Mouse (Mus musculus) hindbrain, embryonic 16.5 days (tissue): ENCODE results near the gene Pgm1. TPM values are rescaled to one million over a fixed set of nuclear protein-coding genes. Genes with fewer than 3 reads are reported as not detected.

ENCODE experiments used
- ATAC-seq: fragments of 200-750 bp; cut with Nextera tagmentation; 2 replicates; pipeline ENCODE4 v1.8.0; 2017; ENCODE audit warnings: moderate TSS enrichment, moderate library complexity
- H3K27ac ChIP-seq: fragments of 300-500 bp; sonication (generic); 2 replicates; pipeline ENCODE4 v1.5.1; 2014; ENCODE audit warnings: low read depth, mild to moderate bottlenecking, control low read depth, low read length, moderate library complexity
- H3K27me3 ChIP-seq: fragments of 300-500 bp; sonication (generic); replicated peaks from 2 replicates; pipeline ENCODE4 v1.6.1; 2014; ENCODE audit warnings: low read length; ENCODE audit not compliant: control insufficient read depth, insufficient read depth
- H3K36me3 ChIP-seq: fragments of 300-500 bp; sonication (generic); 2 replicates; pipeline ENCODE4 v1.6.1; 2014; ENCODE audit warnings: mild to moderate bottlenecking, low read length, moderate library complexity, mixed read lengths; ENCODE audit not compliant: control insufficient read depth, insufficient read depth
- H3K4me1 ChIP-seq: fragments of 300-500 bp; sonication (generic); 2 replicates; pipeline ENCODE4 v1.6.1; 2014; ENCODE audit warnings: low read depth, low read length; ENCODE audit not compliant: control insufficient read depth, insufficient read depth
- H3K4me2 ChIP-seq: fragments of 300-500 bp; sonication (generic); 2 replicates; pipeline ENCODE4 v1.6.1; 2014; ENCODE audit warnings: mild to moderate bottlenecking, low read length, control low read depth, moderate library complexity
- H3K4me3 ChIP-seq: fragments of 300-500 bp; sonication (generic); 2 replicates; pipeline ENCODE4 v1.5.1; 2014; ENCODE audit warnings: mild to moderate bottlenecking, low read length, control low read depth, moderate library complexity
- H3K9ac ChIP-seq: fragments of 300-500 bp; sonication (generic); 2 replicates; pipeline ENCODE4 v1.6.1; 2014; ENCODE audit warnings: low read depth, mild to moderate bottlenecking, control low read depth, low read length, moderate library complexity
- H3K9me3 ChIP-seq: fragments of 300-500 bp; sonication (generic); 2 replicates; pipeline ENCODE4 v1.6.1; 2014; ENCODE audit warnings: mild to moderate bottlenecking, low read length, moderate library complexity; ENCODE audit not compliant: control insufficient read depth
- WGBS: fragments of 180-500 bp; shearing (Covaris S2); extraction: QIAGEN DNeasy Blood & Tissue Kit; methylation state at CpG from one replicate; pipeline ENCODE4 v1.1.7; 2014; 5-methylcytosine and 5-hydroxymethylcytosine counted together
- polyA plus RNA-seq: library from polyadenylated mRNA; unstranded; fragments of >200 nt; fragmentation: Nextera tagmentation; extraction: Ambion mirVana; gene quantifications from 2 replicates; pipeline ENCODE4 v1.2.1, GENCODE M21; 2015

The Pgm1 gene
- polyA plus RNA-seq, 1 experiment from 2014 or later = 119 TPM

GRCm38 (mm10) chr4:99986609-99987008 lies 57.4 kb downstream of the Pgm1 start:
- WGBS = 92% methylated on average over 10 of the region's 10 CpGs
- H3K9ac ChIP-seq = no peak overlapping the region
- no peak overlapping the region for H3K27ac ChIP-seq
- no peaks in the 10 kb centered on the region for H3K4me1 ChIP-seq
- no peak for ATAC-seq
- H3K9me3 ChIP-seq = no peaks in the 10 kb centered on the region
- no peak overlapping the region for H3K4me3 ChIP-seq
- H3K4me2 ChIP-seq = no peak overlapping the region
- H3K36me3 ChIP-seq = peaks cover 2% of the 10 kb centered on the region; the same call in 1 of the 2 replicates
- no peaks in the 10 kb centered on the region for H3K27me3 ChIP-seq

- no peak overlapping the region for H3K9ac ChIP-seq
- peaks cover 2% of the 10 kb centered on the region; the same call in 1 of the 2 replicates for H3K36me3 ChIP-seq
- no peak for ATAC-seq
- H3K27ac ChIP-seq = no peak overlapping the region
- no peaks in the 10 kb centered on the region for H3K4me1 ChIP-seq
- no peaks in the 10 kb centered on the region; the same call in 1 of the 2 replicates for H3K9me3 ChIP-seq
- 72% methylated on average over 7 of the region's 7 CpGs for WGBS
- H3K4me3 ChIP-seq = no peak overlapping the region
- H3K27me3 ChIP-seq = no peaks in the 10 kb centered on the region
- H3K4me2 ChIP-seq = no peak overlapping the region
Measured at GRCm38 (mm10) chr4:99988771-99989170, 59.6 kb downstream of the Pgm1 start.

GRCm38 (mm10) chr4:100000971-100001370 lies 71.8 kb downstream of the Pgm1 start:
- WGBS = 63% methylated on average over 5 of the region's 5 CpGs

GRCm38 (mm10) chr4:100001806-100002205 lies 72.6 kb downstream of the Pgm1 start:
- ATAC-seq = no peak
- Histone ChIP-seq H3K4me1 (no peaks in the 10 kb centered on the region), H3K4me2 (no peak overlapping the region), H3K36me3 (no peaks in the 10 kb centered on the region), H3K27me3 (no peaks in the 10 kb centered on the region), H3K27ac (no peak overlapping the region), H3K9ac (no peak overlapping the region), H3K4me3 (no peak overlapping the region), H3K9me3 (no peaks in the 10 kb centered on the region)
- WGBS = 69% methylated on average over 7 of the region's 7 CpGs

More at GRCm38 (mm10) chr4:100000971-100001370, 71.8 kb downstream of the Pgm1 start:
- no peak overlapping the region for H3K4me2 ChIP-seq
- no peaks in the 10 kb centered on the region for H3K4me1 ChIP-seq
- H3K27me3 ChIP-seq = no peaks in the 10 kb centered on the region
- H3K9ac ChIP-seq = no peak overlapping the region
- H3K9me3 ChIP-seq = no peaks in the 10 kb centered on the region
- H3K4me3 ChIP-seq = no peak overlapping the region
- no peak for ATAC-seq
- no peak overlapping the region for H3K27ac ChIP-seq
- no peaks in the 10 kb centered on the region for H3K36me3 ChIP-seq

- 80% methylated on average over 7 of the region's 7 CpGs for WGBS
- Histone ChIP-seq H3K4me3 (no peak overlapping the region), H3K36me3 (no peaks in the 10 kb centered on the region), H3K27ac (no peak overlapping the region), H3K9ac (no peak overlapping the region), H3K4me2 (no peak overlapping the region), H3K4me1 (peaks cover 4% of the 10 kb centered on the region), H3K9me3 (no peaks in the 10 kb centered on the region), H3K27me3 (no peaks in the 10 kb centered on the region)
- no peak for ATAC-seq
Measured at GRCm38 (mm10) chr4:100007721-100008120, 78.5 kb downstream of the Pgm1 start.

- Histone ChIP-seq H3K9ac (no peak overlapping the region), H3K4me1 (peaks cover 4% of the 10 kb centered on the region), H3K9me3 (no peaks in the 10 kb centered on the region), H3K4me2 (no peak overlapping the region), H3K36me3 (no peaks in the 10 kb centered on the region), H3K27me3 (no peaks in the 10 kb centered on the region), H3K4me3 (no peak overlapping the region), H3K27ac (peak overlapping the region; percentile 56)
- 25% methylated on average over 5 of the region's 5 CpGs for WGBS
- ATAC-seq = peak; percentile 77
Measured at GRCm38 (mm10) chr4:100008371-100009090, 79.3 kb downstream of the Pgm1 start.

DNA sequence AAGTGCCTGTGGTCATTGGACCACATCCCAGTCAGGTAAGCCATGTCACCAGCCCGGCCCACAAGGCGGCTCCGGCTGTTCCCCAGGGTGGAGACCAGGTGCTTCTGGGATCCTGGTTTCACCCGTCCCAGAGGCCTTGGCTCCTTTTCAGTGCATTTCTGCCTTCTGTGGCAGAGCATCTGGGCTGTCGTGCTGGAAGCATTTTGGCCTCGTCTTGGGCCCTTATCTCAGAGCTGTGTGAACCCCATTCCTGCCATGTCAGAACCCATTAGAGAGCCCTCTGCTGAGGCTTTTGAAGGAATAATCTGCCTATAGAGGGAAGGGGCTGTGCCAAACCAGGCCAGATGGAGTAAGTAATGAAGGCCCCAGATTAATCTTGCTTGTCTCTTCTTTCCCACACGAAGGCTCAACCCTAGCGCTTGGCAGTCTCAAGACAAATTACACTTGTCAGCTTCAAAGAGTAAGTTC lies 80.0 kb downstream of the Pgm1 start:
- H3K9ac ChIP-seq = no peak overlapping the region
- no peaks in the 10 kb centered on the region for H3K36me3 ChIP-seq
- WGBS = 38% methylated on average over 8 of the region's 8 CpGs
- peak; percentile 86 for ATAC-seq
- no peaks in the 10 kb centered on the region for H3K9me3 ChIP-seq
- H3K4me3 ChIP-seq = no peak overlapping the region
- no peaks in the 10 kb centered on the region for H3K27me3 ChIP-seq
- peak overlapping the region; percentile 56 for H3K27ac ChIP-seq
- H3K4me2 ChIP-seq = no peak overlapping the region
- H3K4me1 ChIP-seq = peaks cover 4% of the 10 kb centered on the region

DNA sequence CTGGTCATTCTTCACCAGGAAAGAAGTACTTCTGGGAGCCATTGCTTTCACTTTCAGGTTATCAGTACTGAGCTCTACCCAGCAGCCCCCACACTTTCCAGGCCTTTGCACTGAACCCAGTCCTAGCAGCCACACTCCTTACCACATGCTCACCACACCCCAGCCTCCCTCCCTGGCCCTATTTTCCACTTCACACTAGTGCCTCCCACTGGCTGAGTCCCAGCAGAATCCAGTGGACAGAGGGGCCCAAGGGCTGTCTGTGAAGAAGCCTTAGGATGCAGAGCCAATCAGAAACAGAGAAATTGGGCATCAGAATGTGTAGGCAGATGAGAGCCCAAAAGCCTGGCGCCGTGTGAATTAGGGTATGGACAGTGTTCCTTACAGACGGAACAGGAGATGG lies 81.7 kb downstream of the Pgm1 start:
- no peaks in the 10 kb centered on the region for H3K36me3 ChIP-seq
- H3K4me3 ChIP-seq = no peak overlapping the region
- H3K9ac ChIP-seq = no peak overlapping the region
- no peaks in the 10 kb centered on the region for H3K9me3 ChIP-seq
- no peak for ATAC-seq
- no peak overlapping the region for H3K27ac ChIP-seq
- no peak overlapping the region for H3K4me2 ChIP-seq
- WGBS = 93% methylated on average over 3 of the region's 3 CpGs
- H3K27me3 ChIP-seq = no peaks in the 10 kb centered on the region
- peaks cover 4% of the 10 kb centered on the region for H3K4me1 ChIP-seq

- Histone ChIP-seq H3K4me3 (no peak overlapping the region), H3K9me3 (no peaks in the 10 kb centered on the region), H3K4me2 (no peak overlapping the region), H3K27me3 (no peaks in the 10 kb centered on the region), H3K36me3 (no peaks in the 10 kb centered on the region), H3K4me1 (peaks cover 4% of the 10 kb centered on the region), H3K9ac (no peak overlapping the region), H3K27ac (no peak overlapping the region)
- WGBS = 48% methylated on average over 3 of the region's 3 CpGs
- peak; percentile 22; the same call in 1 of the 2 replicates for ATAC-seq
Measured at GRCm38 (mm10) chr4:100011563-100011962, 82.3 kb downstream of the Pgm1 start.
